Mouse (Mus musculus) forebrain, embryonic 16.5 days (tissue): ENCODE measurements around the gene Gata3. TPM values are rescaled to one million over a fixed set of nuclear protein-coding genes. Genes with fewer than 3 reads are reported as not detected.

Experiments
- ATAC-seq: fragments of 200-750 bp; cut with Nextera tagmentation; 2 replicates; pipeline ENCODE4 v1.8.0; 2017; ENCODE audit warnings: mild to moderate bottlenecking, moderate library complexity
- H3K27ac ChIP-seq: fragments of 300-500 bp; sonication (generic); 2 replicates; pipeline ENCODE4 v1.5.1; 2014; ENCODE audit warnings: low read length, control low read depth
- H3K27me3 ChIP-seq: fragments of 300-500 bp; sonication (generic); replicated peaks from 2 replicates; pipeline ENCODE4 v1.6.1; 2014; ENCODE audit warnings: low read length; ENCODE audit not compliant: control insufficient read depth, insufficient read depth
- H3K36me3 ChIP-seq: fragments of 300-500 bp; sonication (generic); 2 replicates; pipeline ENCODE4 v1.6.1; 2014; ENCODE audit not compliant: control insufficient read depth, insufficient read depth
- H3K4me1 ChIP-seq: fragments of 300-500 bp; sonication (generic); replicated peaks from 2 replicates; pipeline ENCODE4 v1.6.1; 2014; ENCODE audit warnings: low read length; ENCODE audit not compliant: control insufficient read depth, insufficient read depth
- H3K4me2 ChIP-seq: fragments of 300-500 bp; sonication (generic); 2 replicates; pipeline ENCODE4 v1.6.1; 2014; ENCODE audit warnings: mild to moderate bottlenecking, low read length, control low read depth
- H3K4me3 ChIP-seq: fragments of 300-500 bp; sonication (generic); replicated peaks from 2 replicates; pipeline ENCODE4 v1.5.1; 2014; ENCODE audit warnings: mild to moderate bottlenecking, low read length, control low read depth
- H3K9ac ChIP-seq: fragments of 300-500 bp; sonication (generic); replicated peaks from 2 replicates; pipeline ENCODE4 v1.6.1; 2014; ENCODE audit warnings: low read depth, low read length, control low read depth
- H3K9me3 ChIP-seq: fragments of 300-500 bp; sonication (generic); 2 replicates; pipeline ENCODE4 v1.6.1; 2016; ENCODE audit warnings: low read length; ENCODE audit not compliant: control insufficient read depth
- WGBS: fragments of 180-500 bp; shearing (Covaris S2); extraction: QIAGEN DNeasy Blood & Tissue Kit; methylation state at CpG from one replicate; pipeline ENCODE4 v1.1.7; 2014; 5-methylcytosine and 5-hydroxymethylcytosine counted together
- polyA plus RNA-seq: library from polyadenylated mRNA; unstranded; fragments of >200 nt; fragmentation: Nextera tagmentation; extraction: Ambion mirVana; gene quantifications from 2 replicates; pipeline ENCODE4 v1.2.1, GENCODE M21; 2015

The Gata3 gene
- polyA plus RNA-seq, 1 experiment from 2014 or later = 0.42 TPM

DNA sequence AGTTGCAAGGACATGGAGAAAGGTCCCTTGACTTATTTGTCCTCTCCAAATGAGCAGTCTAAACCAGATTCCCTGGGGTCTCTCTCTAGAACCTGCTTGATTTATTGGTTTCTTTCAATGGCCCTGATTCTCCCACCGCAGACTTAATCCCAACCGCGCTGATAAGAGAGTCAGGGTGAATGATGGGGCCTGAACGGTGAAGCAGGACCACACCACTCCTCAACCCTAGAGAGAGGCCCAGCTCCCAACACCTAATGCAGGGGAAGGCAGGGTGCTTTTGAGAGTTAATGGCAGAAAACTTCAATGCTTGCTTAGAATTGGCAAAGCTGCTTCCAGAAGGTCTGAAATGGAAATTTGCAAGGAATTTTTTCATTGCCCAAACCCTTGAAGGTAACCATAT, 14.6 kb downstream of the Gata3 start:
- H3K9me3 ChIP-seq = no peaks in the 10 kb centered on the region
- peaks cover 17% of the 10 kb centered on the region for H3K4me1 ChIP-seq
- ATAC-seq = no peak
- H3K27me3 ChIP-seq = peaks cover 75% of the 10 kb centered on the region
- H3K36me3 ChIP-seq = no peaks in the 10 kb centered on the region
- 4% methylated on average over 4 of the region's 4 CpGs for WGBS
- no peak overlapping the region for H3K4me3 ChIP-seq
- no peak overlapping the region for H3K4me2 ChIP-seq
- H3K27ac ChIP-seq = no peak overlapping the region
- H3K9ac ChIP-seq = no peak overlapping the region

GRCm38 (mm10) chr2:9874467-9875219, 15.2 kb downstream of the Gata3 start:
- 3% methylated on average over 36 of the region's 39 CpGs for WGBS
- Histone ChIP-seq H3K4me2 (no peak overlapping the region), H3K4me1 (peaks cover 17% of the 10 kb centered on the region), H3K36me3 (no peaks in the 10 kb centered on the region), H3K27me3 (peaks cover 71% of the 10 kb centered on the region), H3K9me3 (no peaks in the 10 kb centered on the region), H3K4me3 (no peak overlapping the region), H3K27ac (no peak overlapping the region), H3K9ac (no peak overlapping the region)
- ATAC-seq = no peak

- peaks cover 8% of the 10 kb centered on the region for H3K4me1 ChIP-seq
- H3K27ac ChIP-seq = no peak overlapping the region
- no peak for ATAC-seq
- H3K4me2 ChIP-seq = no peak overlapping the region
- no peak overlapping the region for H3K4me3 ChIP-seq
- H3K9me3 ChIP-seq = no peaks in the 10 kb centered on the region
- no peaks in the 10 kb centered on the region for H3K36me3 ChIP-seq
- peaks cover 62% of the 10 kb centered on the region for H3K27me3 ChIP-seq
- WGBS = 8% methylated on average over 2 of the region's 2 CpGs
- no peak overlapping the region for H3K9ac ChIP-seq
Observed at GRCm38 (mm10) chr2:9873757-9874156, 16.1 kb downstream of the Gata3 start.

DNA sequence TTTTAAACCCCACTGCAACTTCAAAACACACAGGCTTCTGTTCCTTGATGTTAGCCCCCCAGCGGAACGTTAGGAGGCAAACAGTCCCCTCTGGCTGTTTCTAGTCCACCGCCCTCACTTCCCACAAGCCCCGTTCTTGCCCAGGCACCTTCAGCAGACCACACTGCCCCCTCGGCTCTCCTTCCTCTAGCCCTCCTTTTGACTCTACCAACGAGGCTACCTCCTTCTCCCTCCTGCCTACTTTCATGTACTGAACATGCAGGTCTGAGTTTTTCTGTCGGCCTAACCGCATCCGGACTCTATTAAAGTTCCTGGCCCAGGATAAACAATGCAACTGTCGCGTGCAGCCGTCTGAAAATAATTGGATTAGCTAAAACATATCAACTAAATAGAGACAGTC, 17.2 kb downstream of the Gata3 start:
- Histone ChIP-seq H3K4me1 (0 out of 2 replicates have a peak, but pooled peaks cover 2% of the 10 kb centered on the region), H3K27me3 (peaks cover 59% of the 10 kb centered on the region), H3K27ac (no peak overlapping the region), H3K4me3 (no peak overlapping the region), H3K4me2 (no peak overlapping the region), H3K9me3 (no peaks in the 10 kb centered on the region), H3K36me3 (no peaks in the 10 kb centered on the region), H3K9ac (no peak overlapping the region)
- ATAC-seq = no peak
- WGBS = 2% methylated on average over 12 of the region's 12 CpGs

GRCm38 (mm10) chr2:9871798-9872197, 18.0 kb downstream of the Gata3 start:
- Histone ChIP-seq H3K27ac (no peak overlapping the region), H3K4me2 (no peak overlapping the region)
- 19% methylated on average over 6 of the region's 6 CpGs for WGBS

DNA sequence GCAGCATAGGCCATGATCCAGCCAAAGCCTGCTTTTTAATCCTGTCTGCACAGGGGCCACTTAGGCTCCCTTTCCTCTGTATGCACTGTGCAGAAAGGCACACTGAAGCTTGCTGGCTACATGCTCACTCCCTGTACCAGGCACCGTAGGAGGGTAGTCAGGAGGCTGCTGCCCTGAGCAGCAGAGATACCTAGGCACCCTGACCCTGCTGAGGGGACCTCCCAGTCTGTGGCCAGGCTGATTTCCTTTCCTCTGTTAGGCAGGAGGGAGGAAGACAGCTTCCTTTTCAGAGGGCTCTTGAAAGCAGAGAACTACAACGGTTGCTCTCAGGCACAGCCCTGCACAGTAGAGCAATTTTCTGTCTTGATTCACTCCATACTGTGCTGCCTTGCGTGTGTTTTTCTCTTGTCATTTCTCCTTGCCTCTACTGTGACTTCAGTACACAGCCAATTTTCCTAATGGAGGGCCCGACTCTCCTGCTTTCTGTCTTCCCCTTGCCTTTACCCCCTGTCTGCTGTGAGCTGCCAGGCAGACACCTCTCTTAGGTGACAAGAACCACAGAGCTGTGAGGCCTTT, 18.6 kb downstream of the Gata3 start:
- H3K4me2 ChIP-seq = no peak overlapping the region

More at GRCm38 (mm10) chr2:9871798-9872197, 18.0 kb downstream of the Gata3 start:
- no peaks in the 10 kb centered on the region for H3K9me3 ChIP-seq
- no peaks in the 10 kb centered on the region for H3K36me3 ChIP-seq
- peaks cover 59% of the 10 kb centered on the region for H3K27me3 ChIP-seq
- no peak overlapping the region for H3K9ac ChIP-seq
- no peaks in the 10 kb centered on the region for H3K4me1 ChIP-seq
- no peak overlapping the region for H3K4me3 ChIP-seq
- no peak for ATAC-seq

GRCm38 (mm10) chr2:9867092-9867825, 22.6 kb downstream of the Gata3 start:
- H3K9me3 ChIP-seq = no peaks in the 10 kb centered on the region
- 74% methylated on average over 12 of the region's 12 CpGs for WGBS
- no peak overlapping the region for H3K4me3 ChIP-seq
- H3K27me3 ChIP-seq = peaks cover 21% of the 10 kb centered on the region
- H3K27ac ChIP-seq = no peak overlapping the region
- H3K4me2 ChIP-seq = no peak overlapping the region
- H3K4me1 ChIP-seq = no peaks in the 10 kb centered on the region
- no peaks in the 10 kb centered on the region for H3K36me3 ChIP-seq
- no peak overlapping the region for H3K9ac ChIP-seq
- ATAC-seq = no peak

More for the DNA sequence above, 18.6 kb downstream of the Gata3 start:
- Histone ChIP-seq H3K9ac (no peak overlapping the region), H3K27ac (no peak overlapping the region), H3K9me3 (no peaks in the 10 kb centered on the region), H3K4me1 (no peaks in the 10 kb centered on the region), H3K36me3 (no peaks in the 10 kb centered on the region), H3K27me3 (peaks cover 56% of the 10 kb centered on the region), H3K4me3 (no peak overlapping the region)
- 25% methylated on average over 4 of the region's 4 CpGs for WGBS
- no peak for ATAC-seq

- Histone ChIP-seq H3K4me1 (no peaks in the 10 kb centered on the region), H3K27ac (no peak overlapping the region), H3K4me2 (no peak overlapping the region), H3K27me3 (no peaks in the 10 kb centered on the region), H3K36me3 (no peaks in the 10 kb centered on the region), H3K9me3 (no peaks in the 10 kb centered on the region), H3K4me3 (no peak overlapping the region), H3K9ac (no peak overlapping the region)
- 86% methylated on average over 5 of the region's 5 CpGs for WGBS
- ATAC-seq = no peak
Observed at GRCm38 (mm10) chr2:9860698-9861097, 29.1 kb downstream of the Gata3 start.

DNA sequence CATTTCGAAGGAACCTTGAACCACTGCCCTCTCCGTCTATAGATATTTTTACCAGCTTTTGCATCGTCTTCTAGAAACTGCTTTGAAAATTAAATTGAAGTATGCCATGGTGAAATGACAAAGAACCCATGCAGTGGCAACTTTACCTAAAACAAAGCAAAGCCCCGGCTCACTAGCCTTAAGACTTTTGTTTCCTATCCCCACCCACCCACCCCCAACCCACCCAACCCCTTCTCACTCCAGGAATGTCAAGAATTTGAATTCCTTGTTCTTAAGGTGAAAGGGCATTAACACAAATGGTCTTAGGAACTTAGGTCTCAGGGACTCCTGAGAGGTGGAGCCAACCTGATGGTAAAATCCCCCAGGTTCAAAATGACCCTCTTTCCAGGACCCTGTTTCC, 34.0 kb downstream of the Gata3 start:
- Histone ChIP-seq H3K27me3 (no peaks in the 10 kb centered on the region), H3K36me3 (no peaks in the 10 kb centered on the region), H3K9ac (no peak overlapping the region), H3K27ac (no peak overlapping the region), H3K4me2 (no peak overlapping the region), H3K9me3 (no peaks in the 10 kb centered on the region), H3K4me1 (no peaks in the 10 kb centered on the region), H3K4me3 (no peak overlapping the region)
- no peak for ATAC-seq
- 31% methylated on average over 4 of the region's 4 CpGs for WGBS
